Mouse (Mus musculus): Measurements from ENCODE around the gene Gm8653. TPM values are rescaled to one million over a fixed set of nuclear protein-coding genes. Genes with fewer than 3 reads are reported as not detected.

Gm8653 gene
- not detected in 2 replicates for polyA plus RNA-seq (2021; fragmentation: Nextera tagmentation)
- long read RNA-seq, experiment 1: 0 reads
- long read RNA-seq, experiment 2: 0 reads

DNA sequence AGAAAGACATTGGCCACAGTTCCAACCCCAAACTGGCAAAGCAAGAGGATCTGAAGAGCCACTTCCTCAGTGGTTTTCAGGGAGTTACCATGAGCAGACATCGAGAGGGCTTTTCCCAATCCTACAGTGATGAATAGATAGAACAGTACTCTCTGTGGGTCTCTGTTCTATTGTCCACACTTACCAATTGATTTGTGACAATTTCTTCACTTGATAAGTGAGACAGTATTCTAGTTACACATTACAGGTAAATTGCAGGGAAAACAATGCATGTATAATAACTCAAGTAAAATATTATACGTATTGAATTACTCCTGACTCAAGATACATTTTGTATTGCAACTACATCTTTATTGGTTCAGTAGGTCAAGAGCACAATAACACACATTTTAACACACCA lies at the start of gene Gm8653:
Gene Gm8653, minus strand, starts transcription at position 101 of the 400 bp plus-strand sequence.

DNA sequence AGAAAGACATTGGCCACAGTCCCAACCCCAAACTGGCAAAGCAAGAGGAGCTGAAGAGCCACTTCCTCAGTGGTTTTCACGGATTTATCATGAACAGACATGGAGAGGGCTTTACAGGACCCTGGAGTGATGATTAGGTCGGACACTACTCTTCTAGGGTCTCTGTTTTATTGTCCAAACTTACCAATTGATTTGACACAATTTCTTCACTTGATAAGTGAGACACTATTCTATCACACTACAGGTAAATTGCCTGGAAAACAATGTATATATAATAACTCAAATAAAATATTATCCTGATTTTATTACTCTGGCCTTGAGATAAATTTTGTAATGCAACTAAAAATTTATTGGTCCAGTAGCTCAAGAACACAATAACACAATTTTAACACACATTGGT lies 28.3 kb upstream of the Gm8653 start, which contains the start of gene Gm8453:
Gene Gm8453, minus strand, starts transcription at position 101 of the 400 bp plus-strand sequence.

DNA sequence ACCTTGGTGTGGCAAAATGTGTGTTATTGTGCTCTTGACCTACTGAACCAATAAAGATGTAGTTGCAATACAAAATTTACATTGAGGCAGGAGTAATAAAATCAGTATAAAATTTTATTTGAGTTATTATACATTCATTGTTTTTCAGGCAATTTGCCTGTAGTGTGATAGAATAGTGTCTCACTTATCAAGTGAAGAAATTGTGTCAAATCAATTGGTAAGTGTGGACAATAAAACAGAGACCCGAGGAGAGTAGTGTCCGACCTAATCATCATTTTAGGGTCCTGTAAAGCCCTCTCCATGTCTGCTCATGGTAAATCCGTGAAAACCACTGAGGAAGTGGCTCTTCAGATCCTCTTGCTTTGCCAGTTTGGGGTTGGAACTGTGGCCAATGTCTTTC lies 12.0 kb downstream of the Gm8653 start, which contains the start of gene Vmn1r143:
Gene Vmn1r143, plus strand, starts transcription at position 301 of the 400 bp plus-strand sequence.

DNA sequence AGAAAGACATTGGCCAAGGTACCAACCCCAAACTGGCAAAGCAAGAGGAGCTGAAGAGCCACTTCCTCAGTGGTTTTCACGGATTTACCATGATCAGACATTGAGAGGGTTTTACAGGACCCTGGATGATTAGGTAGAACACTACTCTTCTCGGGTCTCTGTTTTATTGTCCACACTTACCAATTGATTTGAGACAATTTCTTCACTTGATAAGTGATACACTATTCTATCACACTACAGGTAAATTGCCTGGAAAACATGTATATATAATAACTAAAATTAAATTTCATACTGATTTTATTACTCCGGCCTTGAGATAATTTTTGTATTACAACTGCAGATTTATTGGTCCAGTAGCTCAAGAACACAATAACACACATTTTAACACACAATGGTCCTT lies 37.1 kb downstream of the Gm8653 start, which contains the start of gene Vmn1r142:
Gene Vmn1r142, minus strand, starts transcription at position 101 of the 400 bp plus-strand sequence.

Other genes starting within 250 kb of the Gm8653 start
- not detected in 2 replicates for gene Vmn1r137, start 206.7 kb downstream of the Gm8653 start, polyA plus RNA-seq (2021; fragmentation: Nextera tagmentation)
- gene Vmn1r138, start 172.4 kb downstream of the Gm8653 start, polyA plus RNA-seq (2021; fragmentation: Nextera tagmentation): not detected in 2 replicates
- gene Gm6176, start 145.0 kb downstream of the Gm8653 start, polyA plus RNA-seq (2021; fragmentation: Nextera tagmentation): not detected in 2 replicates
- gene Vmn1r139, start 132.2 kb downstream of the Gm8653 start, polyA plus RNA-seq (2021; fragmentation: Nextera tagmentation): not detected in 2 replicates
- gene Gm16451, start 83.0 kb downstream of the Gm8653 start, polyA plus RNA-seq (2021; fragmentation: Nextera tagmentation): not detected in 2 replicates
- not detected in 2 replicates for gene Gm10666, start 66.5 kb downstream of the Gm8653 start, polyA plus RNA-seq (2021; fragmentation: Nextera tagmentation)
- gene Vmn1r142, start 37.2 kb downstream of the Gm8653 start, polyA plus RNA-seq (2021; fragmentation: Nextera tagmentation): not detected in 2 replicates
- not detected in 2 replicates for gene Vmn1r143, start 11.9 kb downstream of the Gm8653 start, polyA plus RNA-seq (2021; fragmentation: Nextera tagmentation)
- gene Gm8453, start 28.2 kb upstream of the Gm8653 start, polyA plus RNA-seq (2021; fragmentation: Nextera tagmentation): not detected in 2 replicates
- gene Gm4187, start 128.5 kb upstream of the Gm8653 start, polyA plus RNA-seq (2021; fragmentation: Nextera tagmentation): not detected in 2 replicates
- not detected in 2 replicates for gene Gm8660, start 169.8 kb upstream of the Gm8653 start, polyA plus RNA-seq (2021; fragmentation: Nextera tagmentation)
- gene Vmn1r148, start 212.3 kb upstream of the Gm8653 start, polyA plus RNA-seq (2021; fragmentation: Nextera tagmentation): not detected in 2 replicates
- gene Vmn1r149, start 237.0 kb upstream of the Gm8653 start, polyA plus RNA-seq (2021; fragmentation: Nextera tagmentation): not detected in 2 replicates

Measured in layer of hippocampus, adult 6 months (tissue).